Mouse (Mus musculus) heart, embryonic 13.5 days (tissue): Measurements from ENCODE around the gene Prmt3. TPM values are rescaled to one million over a fixed set of nuclear protein-coding genes. Genes with fewer than 3 reads are reported as not detected.
A peak's percentile ranks its signal among the peaks of the same experiment; 100 is the strongest.

ENCODE experiments used
- ATAC-seq: fragments of 200-750 bp; cut with Nextera tagmentation; 2 replicates; pipeline ENCODE4 v1.8.0; 2017; ENCODE audit warnings: moderate TSS enrichment; ENCODE audit not compliant: insufficient number of reproducible peaks, low FRiP score, low TSS enrichment; ENCODE audit errors: extremely low read depth
- H3K27ac ChIP-seq: fragments of 300-500 bp; sonication (generic); replicated peaks from 2 replicates; pipeline ENCODE4 v1.5.1; 2015; ENCODE audit warnings: moderate library complexity, mild to moderate bottlenecking, inconsistent platforms
- H3K27me3 ChIP-seq: fragments of 300-500 bp; sonication (generic); replicated peaks from 2 replicates; pipeline ENCODE4 v1.6.1; 2015; ENCODE audit warnings: mild to moderate bottlenecking, inconsistent platforms
- H3K36me3 ChIP-seq: fragments of 300-500 bp; sonication (generic); 2 replicates; pipeline ENCODE4 v1.6.1; 2015; ENCODE audit warnings: mild to moderate bottlenecking, inconsistent platforms
- H3K4me1 ChIP-seq: fragments of 300-500 bp; sonication (generic); 2 replicates; pipeline ENCODE4 v1.6.1; 2015; ENCODE audit warnings: inconsistent platforms
- H3K4me2 ChIP-seq: fragments of 300-500 bp; sonication (generic); 2 replicates; pipeline ENCODE4 v1.6.1; 2015; ENCODE audit warnings: inconsistent platforms, mild to moderate bottlenecking, moderate library complexity
- H3K4me3 ChIP-seq: fragments of 300-500 bp; sonication (generic); 2 replicates; pipeline ENCODE4 v1.5.1; 2015; ENCODE audit warnings: moderate library complexity, mild to moderate bottlenecking, inconsistent platforms
- H3K9ac ChIP-seq: fragments of 300-500 bp; sonication (generic); 2 replicates; pipeline ENCODE4 v1.6.1; 2015; ENCODE audit warnings: inconsistent platforms, mild to moderate bottlenecking, moderate library complexity
- H3K9me3 ChIP-seq: fragments of 300-500 bp; sonication (generic); 2 replicates; pipeline ENCODE4 v1.6.1; 2016; ENCODE audit warnings: inconsistent platforms
- WGBS: fragments of 180-500 bp; shearing (Covaris S2); methylation state at CpG from one replicate; pipeline ENCODE4 v1.1.7; 2015; ENCODE audit warnings: mixed read lengths; 5-methylcytosine and 5-hydroxymethylcytosine counted together
- polyA plus RNA-seq: library from polyadenylated mRNA; unstranded; fragments of >200 nt; fragmentation: Nextera tagmentation; extraction: Ambion mirVana; gene quantifications from 2 replicates; pipeline ENCODE4 v1.2.1, GENCODE M21; 2015

The Prmt3 gene
- polyA plus RNA-seq, 1 experiment from 2014 or later: 46.0 TPM

DNA sequence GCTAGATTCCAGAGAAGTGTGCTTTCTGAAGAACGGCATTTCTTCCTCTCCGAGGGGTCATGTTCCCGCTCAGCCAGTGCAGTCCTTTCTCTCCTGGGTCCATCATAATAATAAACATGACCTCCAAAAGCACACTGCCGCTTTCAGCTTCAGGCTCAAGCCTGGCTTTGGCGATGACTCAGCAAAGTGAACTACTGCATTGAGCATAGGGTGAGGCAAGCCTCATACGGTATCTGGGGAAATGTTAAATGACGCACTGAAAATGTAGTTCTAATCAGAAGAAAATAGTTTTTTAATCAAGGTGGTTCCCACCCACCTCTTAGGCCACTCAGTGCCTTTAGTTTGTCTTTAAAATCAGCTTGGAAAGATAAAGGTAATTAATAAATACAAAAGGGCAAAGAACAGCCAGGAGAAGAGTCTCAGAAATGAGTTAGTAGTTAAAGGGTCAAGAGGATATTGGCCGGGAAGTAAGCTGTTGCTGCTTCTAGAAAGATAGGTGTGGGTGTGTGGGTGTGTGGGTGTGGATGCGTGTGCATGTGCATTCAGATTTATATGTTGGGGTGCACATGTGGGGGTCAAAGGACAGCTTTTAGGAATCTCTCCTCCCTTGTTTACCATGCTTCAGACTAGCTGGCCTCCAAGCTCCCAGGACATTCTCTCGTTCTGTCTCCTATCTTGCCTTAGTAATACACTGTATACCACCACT is 14.0 kb upstream of the Prmt3 start:
- WGBS: 63% methylated on average over 10 of the region's 10 CpGs
- H3K4me1 ChIP-seq: peaks cover 35% of the 10 kb centered on the region
- H3K27ac ChIP-seq: peak overlapping the region; percentile 46
- H3K36me3 ChIP-seq: no peaks in the 10 kb centered on the region
- H3K9me3 ChIP-seq: no peaks in the 10 kb centered on the region
- H3K27me3 ChIP-seq: no peaks in the 10 kb centered on the region
- peak; percentile 60 for ATAC-seq
- H3K9ac ChIP-seq: no peak overlapping the region
- no peak overlapping the region for H3K4me3 ChIP-seq
- H3K4me2 ChIP-seq: peak overlapping the region; percentile 36

DNA sequence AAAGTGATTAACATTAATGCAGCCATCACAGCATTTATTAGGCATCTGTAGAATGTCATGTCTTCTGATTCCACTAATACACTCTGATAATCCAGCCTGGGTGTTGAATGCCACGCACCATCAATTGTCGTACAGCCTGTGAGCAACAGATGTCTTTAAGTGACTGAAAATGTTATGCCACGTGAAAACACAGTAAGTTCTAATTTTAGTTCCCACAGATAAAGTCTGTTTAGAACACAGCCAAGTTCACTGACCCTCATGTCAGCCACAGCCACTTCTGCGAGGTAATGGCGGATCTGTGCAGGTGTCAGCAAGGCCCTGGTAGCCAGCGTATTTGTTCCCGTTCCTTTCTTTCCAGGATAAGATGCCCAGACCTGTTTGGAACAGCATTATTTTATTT is 12.0 kb upstream of the Prmt3 start:
- 50% methylated on average over 7 of the region's 7 CpGs for WGBS
- H3K27me3 ChIP-seq: no peaks in the 10 kb centered on the region
- peaks cover 32% of the 10 kb centered on the region for H3K4me1 ChIP-seq
- no peak for ATAC-seq
- H3K27ac ChIP-seq: peak overlapping the region; percentile 46
- peak overlapping the region; percentile 36 for H3K4me2 ChIP-seq
- no peaks in the 10 kb centered on the region for H3K36me3 ChIP-seq
- H3K9me3 ChIP-seq: no peaks in the 10 kb centered on the region
- no peak overlapping the region for H3K4me3 ChIP-seq
- no peak overlapping the region for H3K9ac ChIP-seq

DNA sequence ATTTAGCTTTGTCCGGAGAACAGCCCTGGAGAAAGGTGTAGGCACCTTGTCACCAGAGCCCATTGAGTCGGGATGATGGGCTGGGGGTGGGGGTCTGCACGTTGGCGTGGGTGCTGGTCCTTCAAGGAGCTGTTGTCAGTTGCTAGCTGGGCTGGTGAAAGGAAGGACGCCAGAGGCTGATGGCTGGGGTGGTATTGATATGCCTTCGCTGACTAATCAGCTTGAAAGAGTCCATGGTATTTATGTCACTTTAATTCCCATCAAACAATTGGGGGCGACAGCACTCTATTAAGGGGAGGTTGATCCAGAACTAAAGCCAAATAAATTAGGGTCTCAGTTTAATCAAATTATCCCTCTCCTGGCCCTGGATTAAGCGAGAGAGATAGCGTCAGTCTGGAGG is 9.6 kb upstream of the Prmt3 start:
- H3K36me3 ChIP-seq: 0 out of 2 replicates have a peak, but pooled peaks cover 7% of the 10 kb centered on the region
- no peak overlapping the region for H3K9ac ChIP-seq
- no peaks in the 10 kb centered on the region for H3K9me3 ChIP-seq
- 54% methylated on average over 9 of the region's 9 CpGs for WGBS
- H3K4me1 ChIP-seq: peaks cover 32% of the 10 kb centered on the region
- H3K4me2 ChIP-seq: no peak overlapping the region
- no peak overlapping the region for H3K4me3 ChIP-seq
- no peak for ATAC-seq
- no peaks in the 10 kb centered on the region for H3K27me3 ChIP-seq
- no peak overlapping the region for H3K27ac ChIP-seq

DNA sequence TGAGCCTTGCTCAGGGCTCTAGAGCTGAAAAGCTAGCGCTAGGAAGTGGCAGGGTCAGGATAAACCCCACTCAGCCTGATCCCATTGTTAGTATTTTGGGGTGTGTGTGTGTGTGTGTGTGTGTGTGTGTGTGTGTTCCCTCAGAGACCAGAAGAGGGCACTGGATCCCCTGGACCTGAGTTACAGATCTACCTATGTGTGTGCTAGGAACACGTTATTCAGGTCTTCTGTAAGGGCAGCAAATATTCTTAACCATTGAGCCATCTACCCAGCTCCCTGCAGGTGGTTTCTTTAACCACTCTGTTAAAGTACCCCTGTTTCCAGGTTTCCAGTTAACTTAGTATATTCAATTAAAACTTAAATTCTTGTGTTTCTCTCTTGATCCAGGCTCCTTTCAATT is 3.8 kb upstream of the Prmt3 start:
- no peak for ATAC-seq
- Histone ChIP-seq H3K36me3 (peaks cover 10% of the 10 kb centered on the region; the same call in 1 of the 2 replicates), H3K27me3 (no peaks in the 10 kb centered on the region), H3K27ac (no peak overlapping the region), H3K4me1 (peaks cover 10% of the 10 kb centered on the region), H3K9ac (no peak overlapping the region), H3K9me3 (no peaks in the 10 kb centered on the region), H3K4me2 (no peak overlapping the region), H3K4me3 (no peak overlapping the region)
- 88% methylated on average over 2 of the region's 2 CpGs for WGBS

DNA sequence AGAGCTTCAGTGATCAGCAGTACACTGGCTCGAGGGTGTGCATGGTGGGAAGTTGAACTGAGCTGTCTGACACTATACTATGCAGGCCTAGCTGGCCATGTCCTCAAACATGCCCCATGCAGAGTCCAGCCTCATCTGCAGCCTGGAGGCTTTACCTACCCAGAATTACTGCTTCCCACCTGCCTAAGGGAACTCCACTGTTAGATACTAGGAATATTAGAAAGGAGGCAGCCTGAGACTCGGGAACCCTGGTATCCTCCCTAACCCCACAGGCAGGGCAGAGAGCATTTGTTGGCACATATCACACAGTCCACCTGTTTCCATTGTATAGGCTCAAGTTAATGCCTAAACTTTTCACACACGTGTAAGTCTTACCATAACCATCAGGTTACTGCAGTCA is 561 bp upstream of the Prmt3 start:
- WGBS: 42% methylated on average over 3 of the region's 3 CpGs
- ATAC-seq: no peak

DNA sequence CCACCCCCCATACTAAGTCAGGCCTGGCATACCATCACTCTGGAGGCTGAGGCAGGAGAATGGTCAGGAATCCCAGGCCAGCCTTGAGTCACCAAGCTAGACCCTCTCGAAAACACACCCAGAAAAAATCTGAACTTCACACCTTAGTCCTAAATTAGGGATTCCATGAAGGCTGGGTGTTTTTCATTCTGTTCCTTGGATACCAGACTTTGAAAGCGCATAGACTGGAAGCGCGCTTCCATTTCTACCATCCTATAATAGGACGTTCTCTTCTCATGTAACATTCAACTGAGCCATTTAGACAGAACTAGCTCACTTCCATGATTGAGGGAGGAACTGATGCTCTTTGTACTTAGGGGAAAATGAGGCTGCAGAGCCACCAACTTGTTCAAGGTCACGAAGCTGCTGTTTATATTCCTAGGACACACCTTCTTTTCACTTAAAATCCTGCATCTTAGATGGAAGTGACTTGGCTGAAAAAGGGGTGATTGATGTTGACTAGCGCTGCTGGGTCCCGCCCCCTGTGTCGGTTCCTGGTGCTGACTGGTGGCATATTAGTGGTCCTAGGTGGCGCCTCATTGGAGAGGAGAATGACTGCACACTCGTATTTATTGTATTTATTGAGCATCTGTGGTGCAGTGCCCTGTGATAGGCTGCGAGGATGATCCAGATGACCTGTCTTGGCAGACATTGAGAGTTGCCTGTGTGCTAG is 914 bp downstream of the Prmt3 start:
- H3K9me3 ChIP-seq: no peaks in the 10 kb centered on the region
- H3K4me2 ChIP-seq: peak overlapping the region; percentile 86
- WGBS: 73% methylated on average over 12 of the region's 12 CpGs
- H3K9ac ChIP-seq: peak overlapping the region; percentile 89
- peaks cover 39% of the 10 kb centered on the region for H3K36me3 ChIP-seq
- no peak for ATAC-seq
- peak overlapping the region; percentile 81 for H3K4me3 ChIP-seq
- H3K27me3 ChIP-seq: no peaks in the 10 kb centered on the region
- peak overlapping the region; percentile 75 for H3K27ac ChIP-seq
- H3K4me1 ChIP-seq: peaks cover 19% of the 10 kb centered on the region

More for the DNA sequence above, 561 bp upstream of the Prmt3 start:
- Histone ChIP-seq H3K9ac (no peak overlapping the region), H3K27me3 (no peaks in the 10 kb centered on the region), H3K27ac (no peak overlapping the region), H3K9me3 (no peaks in the 10 kb centered on the region), H3K36me3 (peaks cover 32% of the 10 kb centered on the region), H3K4me1 (peaks cover 19% of the 10 kb centered on the region), H3K4me2 (no peak overlapping the region), H3K4me3 (no peak overlapping the region)

DNA sequence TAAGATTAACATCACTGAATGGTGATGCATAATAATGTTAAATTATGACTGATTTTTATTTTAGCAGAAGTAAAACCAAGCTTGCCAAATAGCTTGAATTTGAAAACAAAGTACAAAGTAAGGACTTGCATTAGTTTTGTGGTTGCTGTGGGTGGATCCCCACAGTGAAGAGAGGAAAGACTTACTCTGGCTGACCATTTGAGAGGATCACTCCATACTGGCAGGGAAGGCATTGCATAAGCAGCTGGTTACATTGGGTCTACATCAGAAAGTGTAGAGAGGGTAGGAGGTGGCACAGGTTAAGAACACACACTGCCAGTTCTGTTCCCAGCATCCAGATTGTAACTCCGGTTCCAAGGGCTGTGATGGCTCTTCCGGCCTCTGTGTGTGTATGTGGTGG is 4.9 kb downstream of the Prmt3 start:
- Histone ChIP-seq H3K9ac (no peak overlapping the region), H3K9me3 (no peaks in the 10 kb centered on the region), H3K27me3 (no peaks in the 10 kb centered on the region), H3K27ac (no peak overlapping the region), H3K36me3 (peaks cover 71% of the 10 kb centered on the region), H3K4me3 (no peak overlapping the region), H3K4me1 (peaks cover 16% of the 10 kb centered on the region), H3K4me2 (no peak overlapping the region)
- WGBS: 92% methylated on average over 2 of the region's 2 CpGs
- ATAC-seq: no peak

DNA sequence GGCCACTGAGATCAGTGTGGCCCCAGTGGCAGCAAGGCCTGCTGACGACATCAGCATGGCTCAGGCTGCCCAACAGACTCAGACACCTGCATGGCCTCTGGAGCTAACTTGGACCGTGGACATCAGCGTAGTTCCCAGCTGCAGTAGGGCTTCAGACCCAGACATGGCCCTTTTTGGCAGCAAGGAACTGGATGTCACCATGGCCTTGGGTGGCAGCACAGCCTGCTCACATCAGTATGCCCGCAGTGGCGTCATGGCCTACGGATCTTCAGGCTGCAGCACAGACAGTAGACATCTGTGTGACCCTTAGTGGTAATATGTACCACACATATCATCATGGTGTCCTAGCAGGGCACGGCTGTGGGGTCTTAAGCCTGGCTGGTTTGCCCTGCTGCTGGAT is 7.0 kb downstream of the Prmt3 start:
- Histone ChIP-seq H3K9ac (no peak overlapping the region), H3K4me3 (no peak overlapping the region), H3K9me3 (no peaks in the 10 kb centered on the region), H3K27ac (no peak overlapping the region), H3K36me3 (peaks cover 89% of the 10 kb centered on the region), H3K4me2 (no peak overlapping the region), H3K4me1 (0 out of 2 replicates have a peak, but pooled peaks cover under 1% of the 10 kb centered on the region), H3K27me3 (no peaks in the 10 kb centered on the region)
- 90% methylated on average over 7 of the region's 7 CpGs for WGBS
- no peak for ATAC-seq

DNA sequence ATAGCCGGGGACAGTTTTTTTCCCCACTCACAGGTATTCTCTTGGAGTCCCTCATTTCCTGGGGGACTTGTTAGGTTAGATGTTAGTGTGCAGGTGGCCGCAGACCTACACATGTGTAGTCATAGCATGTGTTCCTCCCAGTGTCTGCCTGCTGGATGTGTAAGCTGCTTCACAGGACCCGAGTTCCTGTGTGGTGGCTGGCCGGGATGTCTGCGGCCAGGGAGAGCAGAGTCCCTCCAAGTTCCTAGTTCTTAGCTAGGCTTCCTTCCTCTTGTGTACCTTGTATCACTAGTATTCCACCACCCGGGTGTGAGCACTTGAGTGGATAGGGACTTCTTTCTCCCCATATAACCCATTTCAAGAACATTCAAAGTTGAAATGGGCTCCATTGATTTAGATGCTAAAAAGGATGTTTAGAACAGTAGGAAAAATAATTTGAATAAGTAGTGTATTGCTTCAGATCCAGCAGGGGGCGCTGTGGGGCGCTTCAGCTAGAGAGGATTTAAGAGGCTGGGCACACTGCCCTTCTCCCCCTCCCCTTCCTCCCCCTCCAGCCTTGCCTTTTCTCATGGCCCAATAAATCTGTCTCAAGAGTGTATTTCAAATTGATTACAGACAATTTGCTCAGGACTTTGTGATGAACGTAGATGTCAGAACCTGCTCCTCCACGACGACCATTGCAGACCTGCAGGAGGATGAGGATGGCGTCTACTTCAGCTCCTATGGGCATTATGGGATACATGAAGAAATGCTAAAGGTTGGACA is 8.7 kb downstream of the Prmt3 start:
- H3K9me3 ChIP-seq: no peaks in the 10 kb centered on the region
- H3K9ac ChIP-seq: no peak overlapping the region
- 67% methylated on average over 12 of the region's 12 CpGs for WGBS
- H3K27ac ChIP-seq: no peak overlapping the region
- no peak for ATAC-seq
- H3K36me3 ChIP-seq: peaks cover 92% of the 10 kb centered on the region
- H3K4me1 ChIP-seq: no peaks in the 10 kb centered on the region
- no peak overlapping the region for H3K4me3 ChIP-seq
- no peak overlapping the region for H3K4me2 ChIP-seq
- no peaks in the 10 kb centered on the region for H3K27me3 ChIP-seq

DNA sequence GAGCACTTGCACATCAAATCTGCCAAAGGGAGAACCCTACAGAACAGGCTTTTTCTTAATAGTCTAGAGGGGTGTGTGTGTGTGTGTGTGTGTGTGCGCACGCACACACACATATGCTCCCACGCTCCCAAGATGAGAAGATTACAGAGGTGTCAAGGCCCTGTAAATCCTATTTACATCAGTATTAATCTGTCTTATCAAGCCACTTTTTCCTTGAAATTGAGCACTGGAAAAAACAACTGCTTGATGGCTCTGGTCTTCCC is 9.2 kb downstream of the Prmt3 start:
- no peak for ATAC-seq
- 92% methylated on average over 3 of the region's 3 CpGs for WGBS
- Histone ChIP-seq H3K9me3 (no peaks in the 10 kb centered on the region), H3K4me3 (no peak overlapping the region), H3K4me1 (no peaks in the 10 kb centered on the region), H3K4me2 (no peak overlapping the region), H3K27me3 (no peaks in the 10 kb centered on the region), H3K27ac (no peak overlapping the region), H3K36me3 (peaks cover 90% of the 10 kb centered on the region), H3K9ac (no peak overlapping the region)

DNA sequence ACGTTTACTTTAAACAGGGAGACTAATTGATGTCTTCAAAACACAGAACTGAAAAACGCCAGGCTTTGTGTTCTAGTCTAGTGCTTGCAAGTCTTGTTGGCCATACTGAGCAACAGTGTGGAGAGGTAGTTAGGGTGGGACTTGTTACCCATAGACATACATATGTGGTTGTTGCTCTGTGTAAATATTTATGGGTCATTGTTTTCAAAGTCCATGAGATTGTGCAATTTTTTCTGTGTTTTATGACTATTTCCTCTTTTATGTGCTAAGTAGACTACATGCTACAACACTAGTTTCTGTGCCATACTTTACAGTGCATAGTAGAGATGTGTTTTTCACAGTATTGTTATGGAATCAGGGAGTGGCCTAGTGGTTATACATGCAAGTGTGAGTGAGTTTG is 16.2 kb downstream of the Prmt3 start:
- Histone ChIP-seq H3K4me2 (no peak overlapping the region), H3K4me3 (no peak overlapping the region), H3K4me1 (no peaks in the 10 kb centered on the region), H3K36me3 (peaks cover 90% of the 10 kb centered on the region), H3K27me3 (no peaks in the 10 kb centered on the region), H3K9ac (no peak overlapping the region), H3K27ac (no peak overlapping the region), H3K9me3 (no peaks in the 10 kb centered on the region)
- ATAC-seq: no peak
- WGBS: 83% methylated on average over 2 of the region's 2 CpGs
